Mouse (Mus musculus): Measurements from ENCODE around the gene Smc3. TPM values are rescaled to one million over a fixed set of nuclear protein-coding genes. Genes with fewer than 3 reads are reported as not detected.
A peak's percentile ranks its signal among the peaks of the same experiment; 100 is the strongest.
"Not testable (repeated sequence)": the region's sequence is repeated elsewhere in the genome, so short reads cannot be mapped to it uniquely, and the experiment has no call there.

The Smc3 gene
- polyA plus RNA-seq, 1 experiment from 2014 or later: 45.0 TPM

DNA sequence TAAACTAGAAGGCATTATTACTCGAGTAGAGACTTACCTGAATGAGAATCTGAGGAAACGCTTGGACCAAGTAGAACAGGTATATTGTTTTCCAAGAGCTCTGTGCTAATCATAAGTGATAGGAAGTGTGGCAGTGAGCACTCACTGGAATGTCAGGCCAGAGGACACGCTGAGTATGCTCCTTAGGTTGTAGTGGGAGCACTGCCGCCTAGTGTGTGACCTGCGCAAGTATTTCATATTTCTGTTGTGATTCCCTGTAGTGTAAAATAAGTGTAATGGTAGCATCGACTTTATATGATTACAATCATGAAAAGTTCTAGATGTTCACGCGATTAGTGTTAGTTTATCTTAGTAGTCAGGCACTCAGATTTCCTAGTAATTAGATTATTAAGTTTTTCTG lies 38.5 kb downstream of the Smc3 start:
- 87% methylated on average over 8 of the region's 8 CpGs for WGBS (ENCODE audit: insufficient replicate concordance)
- H3K4me3 ChIP-seq (replicated peaks): no peak overlapping the region
- no peak overlapping the region for H3K27ac ChIP-seq
- no peak overlapping the region for H3K4me2 ChIP-seq
- DNase-seq: no peak
- no peaks in the 10 kb centered on the region for H3K27me3 ChIP-seq
- no peaks in the 10 kb centered on the region for H3K4me1 ChIP-seq (replicated peaks)
- H3K9me3 ChIP-seq (replicated peaks): no peaks in the 10 kb centered on the region
- no peak for ATAC-seq (ENCODE audit: low read depth)
- peaks cover 84% of the 10 kb centered on the region for H3K36me3 ChIP-seq
- no peak overlapping the region for H3K9ac ChIP-seq

DNA sequence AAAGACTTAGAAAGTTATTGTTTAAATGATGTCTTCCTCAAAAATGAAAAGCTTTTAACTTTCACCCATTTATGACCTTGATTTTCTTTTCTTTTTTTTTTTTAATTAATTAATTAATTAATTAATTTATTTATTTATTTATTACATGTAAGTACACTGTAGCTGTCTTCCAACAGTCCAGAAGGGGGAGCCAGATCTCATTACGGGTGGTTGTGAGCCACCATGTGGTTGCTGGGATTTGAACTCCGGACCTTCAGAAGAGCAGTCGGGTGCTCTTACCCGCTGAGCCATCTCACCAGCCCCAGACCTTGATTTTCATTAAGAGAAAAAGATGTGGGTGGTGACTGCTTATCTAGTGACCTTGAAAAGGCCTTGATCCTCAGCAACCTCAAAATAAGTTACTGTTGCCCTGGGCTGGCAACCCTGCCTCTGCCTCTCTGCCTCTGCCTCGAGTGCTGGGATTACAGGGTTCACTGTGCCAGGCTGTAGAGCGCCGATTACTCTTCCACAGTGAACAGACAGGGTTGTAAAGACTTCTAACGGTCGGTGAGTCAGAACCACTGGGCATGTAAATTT lies 43.9 kb downstream of the Smc3 start:
- Histone ChIP-seq H3K4me2 (no peak overlapping the region), H3K4me1 (replicated peaks) (no peaks in the 10 kb centered on the region; the same call in 1 of the 2 replicates), H3K9me3 (replicated peaks) (no peaks in the 10 kb centered on the region), H3K36me3 (peaks cover 82% of the 10 kb centered on the region), H3K9ac (no peak overlapping the region), H3K27ac (no peak overlapping the region), H3K27me3 (no peaks in the 10 kb centered on the region), H3K4me3 (replicated peaks) (no peak overlapping the region)
- ATAC-seq (ENCODE audit: low read depth) (no peak), DNase-seq (no peak)
- 86% methylated on average over 9 of the region's 9 CpGs for WGBS (ENCODE audit: insufficient replicate concordance)

DNA sequence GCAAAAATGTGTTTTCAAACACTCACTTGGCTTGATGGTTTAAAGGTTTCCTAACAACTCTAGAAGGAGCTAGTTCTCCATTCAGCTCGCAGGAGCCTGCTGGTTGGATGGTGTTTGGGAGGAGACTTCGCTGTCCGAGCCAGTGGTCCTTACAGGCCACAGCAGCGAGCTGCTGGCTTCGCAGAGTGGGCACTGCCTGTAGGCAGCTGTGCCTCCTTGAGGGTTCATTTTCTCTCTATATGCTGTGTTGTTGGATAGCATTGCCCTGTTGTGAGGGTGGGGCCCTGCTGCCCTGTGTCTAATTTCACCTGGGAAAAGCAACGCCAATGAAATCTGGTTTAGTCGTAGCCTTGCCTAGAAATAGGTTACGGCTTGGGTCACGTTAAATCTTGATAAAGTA lies 47.1 kb downstream of the Smc3 start:
- H3K36me3 ChIP-seq: peaks cover 59% of the 10 kb centered on the region
- H3K4me3 ChIP-seq (replicated peaks): no peak overlapping the region
- H3K9me3 ChIP-seq (replicated peaks): no peaks in the 10 kb centered on the region
- H3K27me3 ChIP-seq: no peaks in the 10 kb centered on the region
- 86% methylated on average over 9 of the region's 9 CpGs for WGBS (ENCODE audit: insufficient replicate concordance)
- DNase-seq: no peak
- no peak overlapping the region for H3K9ac ChIP-seq
- H3K4me1 ChIP-seq (replicated peaks): peaks cover 9% of the 10 kb centered on the region
- ATAC-seq (ENCODE audit: low read depth): no peak
- no peak overlapping the region for H3K4me2 ChIP-seq
- no peak overlapping the region for H3K27ac ChIP-seq

DNA sequence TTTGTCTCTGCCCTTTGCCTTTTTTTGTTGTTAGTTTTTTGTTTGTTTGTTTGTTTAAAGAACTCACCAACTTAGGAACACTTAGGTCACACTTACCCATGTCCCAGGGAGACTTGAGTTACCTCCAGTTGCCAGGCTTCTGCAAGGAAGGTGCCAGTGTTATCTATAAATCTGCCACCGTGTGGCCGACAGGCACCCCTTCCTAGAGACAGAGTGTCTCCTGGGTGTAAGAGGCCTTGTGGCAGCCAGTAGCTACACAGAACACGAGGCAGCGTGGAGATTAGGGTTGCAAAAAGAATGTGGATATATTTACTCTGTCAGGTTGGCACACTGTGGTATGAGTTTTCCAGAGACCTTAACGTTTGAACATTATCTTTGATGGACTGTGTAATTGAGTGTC lies 47.9 kb downstream of the Smc3 start:
- H3K36me3 ChIP-seq: peaks cover 54% of the 10 kb centered on the region
- H3K4me1 ChIP-seq (replicated peaks): peaks cover 9% of the 10 kb centered on the region
- no peak overlapping the region for H3K27ac ChIP-seq
- H3K27me3 ChIP-seq: no peaks in the 10 kb centered on the region
- WGBS (ENCODE audit: insufficient replicate concordance): 40% methylated on average over 5 of the region's 5 CpGs
- DNase-seq (no peak), ATAC-seq (ENCODE audit: low read depth) (0 out of 2 replicates have a peak, but pooled peaks have one; percentile 26)
- no peak overlapping the region for H3K4me2 ChIP-seq
- no peaks in the 10 kb centered on the region for H3K9me3 ChIP-seq (replicated peaks)
- no peak overlapping the region for H3K4me3 ChIP-seq (replicated peaks)
- H3K9ac ChIP-seq: no peak overlapping the region

DNA sequence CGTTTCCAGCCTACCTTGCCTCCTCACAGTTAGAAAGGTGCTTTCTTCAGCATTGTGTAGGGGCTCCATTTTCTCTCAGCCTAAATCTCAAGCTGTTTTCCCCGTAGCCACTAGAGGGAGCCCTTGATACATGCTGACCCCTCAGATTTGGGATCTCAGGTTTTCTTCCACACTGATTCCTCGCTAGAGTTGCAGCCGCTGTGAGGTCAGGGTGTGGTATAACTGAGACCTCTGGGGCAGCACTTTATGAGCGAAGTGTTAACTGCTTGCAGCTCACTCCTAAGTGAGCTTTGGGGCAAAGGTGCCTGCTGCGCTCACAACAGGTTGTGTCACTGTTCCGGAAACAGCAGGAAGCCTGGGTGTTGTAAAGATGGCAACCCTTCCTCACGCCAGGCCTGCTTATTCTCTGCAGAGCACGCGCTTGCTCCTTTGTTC lies 48.6 kb downstream of the Smc3 start:
- Histone ChIP-seq H3K4me1 (replicated peaks) (peaks cover 9% of the 10 kb centered on the region), H3K9ac (no peak overlapping the region), H3K27ac (no peak overlapping the region), H3K27me3 (no peaks in the 10 kb centered on the region), H3K36me3 (peaks cover 47% of the 10 kb centered on the region), H3K4me3 (replicated peaks) (no peak overlapping the region), H3K4me2 (no peak overlapping the region), H3K9me3 (replicated peaks) (no peaks in the 10 kb centered on the region)
- ATAC-seq (ENCODE audit: low read depth): peak; percentile 19
- DNase-seq: peak; percentile 46
- 44% methylated on average over 10 of the region's 10 CpGs for WGBS (ENCODE audit: insufficient replicate concordance)

DNA sequence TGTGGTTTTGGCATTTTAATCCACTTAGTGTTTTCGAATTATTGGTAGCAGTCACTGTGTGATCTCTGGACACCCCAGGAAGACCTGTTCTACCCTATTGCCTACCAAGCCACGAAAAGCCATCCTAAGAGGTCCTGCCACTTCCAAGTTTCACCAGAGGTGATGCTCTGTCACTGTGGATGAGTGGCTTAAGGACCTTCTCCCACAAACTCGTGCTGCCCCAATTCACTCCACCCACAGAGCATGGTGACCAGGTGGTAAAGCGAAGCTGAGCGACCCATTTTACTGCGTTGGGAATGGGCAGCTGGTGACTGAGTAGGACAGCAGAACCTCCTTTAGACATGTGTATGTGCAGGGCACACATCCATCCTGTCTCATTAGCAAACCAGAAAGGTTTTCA lies 49.2 kb downstream of the Smc3 start:
- DNase-seq (no peak), ATAC-seq (ENCODE audit: low read depth) (no peak)
- no peak overlapping the region; the same call in 1 of the 2 replicates for H3K27ac ChIP-seq
- no peaks in the 10 kb centered on the region for H3K9me3 ChIP-seq (replicated peaks)
- H3K36me3 ChIP-seq: peaks cover 43% of the 10 kb centered on the region
- 79% methylated on average over 6 of the region's 6 CpGs for WGBS (ENCODE audit: insufficient replicate concordance)
- H3K9ac ChIP-seq: no peak overlapping the region
- H3K4me3 ChIP-seq (replicated peaks): no peak overlapping the region
- H3K4me2 ChIP-seq: no peak overlapping the region
- H3K27me3 ChIP-seq: no peaks in the 10 kb centered on the region
- peaks cover 9% of the 10 kb centered on the region for H3K4me1 ChIP-seq (replicated peaks)

DNA sequence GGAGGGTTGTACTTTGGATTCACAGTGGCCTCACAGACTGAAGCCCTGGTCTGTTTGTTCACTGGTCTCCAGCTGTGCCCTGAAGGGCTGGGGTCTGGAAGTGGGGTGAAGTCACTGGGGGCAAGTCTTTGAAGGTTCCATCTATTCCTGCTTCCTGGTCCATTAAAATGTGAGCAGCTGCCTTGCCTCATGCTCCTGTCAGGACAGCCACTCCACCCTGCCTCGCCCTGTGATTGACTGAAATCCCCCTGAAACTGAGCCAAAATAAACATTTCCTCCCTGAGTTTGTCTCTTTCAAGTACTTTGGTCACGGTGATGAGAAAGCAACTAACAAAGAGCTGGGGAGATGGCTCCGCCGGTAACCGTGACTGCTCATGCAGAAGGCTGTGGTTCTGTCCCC lies 49.6 kb downstream of the Smc3 start:
- Histone ChIP-seq H3K4me1 (replicated peaks) (peaks cover 9% of the 10 kb centered on the region), H3K27me3 (no peaks in the 10 kb centered on the region), H3K27ac (no peak overlapping the region; the same call in 1 of the 2 replicates), H3K4me2 (no peak overlapping the region), H3K4me3 (replicated peaks) (no peak overlapping the region), H3K9ac (no peak overlapping the region), H3K36me3 (peaks cover 40% of the 10 kb centered on the region), H3K9me3 (replicated peaks) (no peaks in the 10 kb centered on the region)
- 80% methylated on average over 5 of the region's 5 CpGs for WGBS (ENCODE audit: insufficient replicate concordance)
- ATAC-seq (ENCODE audit: low read depth) (peak; percentile 23), DNase-seq (no peak)

DNA sequence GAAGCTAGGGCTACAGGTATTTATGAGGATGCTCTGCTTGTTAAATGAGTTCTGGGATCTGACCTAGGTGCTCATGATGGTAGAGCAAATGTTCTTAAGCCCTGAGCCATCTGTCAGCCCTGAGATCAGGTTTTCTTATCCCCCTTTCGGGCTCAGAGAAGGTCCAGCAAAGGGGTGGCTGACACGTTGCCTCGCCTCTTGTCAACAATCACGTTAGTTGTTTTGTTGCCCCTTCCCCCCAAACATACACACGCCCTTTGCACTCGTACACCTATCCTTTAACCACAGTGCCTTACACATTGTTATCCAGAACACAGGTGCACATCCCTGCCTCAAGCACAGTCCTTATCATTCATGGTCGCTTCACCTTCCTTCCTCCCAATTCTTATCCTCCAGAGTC lies 50.7 kb downstream of the Smc3 start:
- no peak overlapping the region for H3K9ac ChIP-seq
- no peak for DNase-seq
- no peaks in the 10 kb centered on the region for H3K9me3 ChIP-seq (replicated peaks)
- H3K4me3 ChIP-seq (replicated peaks): no peak overlapping the region
- H3K27me3 ChIP-seq: no peaks in the 10 kb centered on the region
- H3K36me3 ChIP-seq: peaks cover 31% of the 10 kb centered on the region
- H3K4me1 ChIP-seq (replicated peaks): peaks cover 9% of the 10 kb centered on the region
- H3K27ac ChIP-seq: no peak overlapping the region
- 58% methylated on average over 7 of the region's 7 CpGs for WGBS (ENCODE audit: insufficient replicate concordance)
- ATAC-seq (ENCODE audit: low read depth): no peak
- no peak overlapping the region for H3K4me2 ChIP-seq

DNA sequence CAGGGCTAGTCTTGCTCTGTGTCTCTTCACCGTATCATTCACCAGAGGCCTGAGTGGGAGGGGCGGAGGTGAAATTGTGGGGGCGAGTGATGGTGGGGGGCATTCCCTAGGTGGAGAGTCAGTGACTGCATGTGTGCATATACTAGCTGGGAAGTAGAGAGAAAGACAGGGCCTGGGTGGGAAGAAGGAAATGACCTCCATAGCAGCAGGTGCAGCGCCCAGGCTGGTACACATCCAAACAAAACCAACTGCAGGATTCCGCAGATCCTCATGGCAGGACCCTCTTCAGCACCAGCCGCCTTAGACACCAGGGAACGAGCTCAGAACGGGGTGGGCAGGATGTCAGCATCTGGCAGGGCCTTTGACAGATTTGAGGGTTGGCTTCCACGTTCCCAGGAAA lies 52.1 kb downstream of the Smc3 start:
- Histone ChIP-seq H3K36me3 (peaks cover 17% of the 10 kb centered on the region), H3K4me2 (no peak overlapping the region), H3K27ac (no peak overlapping the region), H3K4me3 (replicated peaks) (no peak overlapping the region), H3K9me3 (replicated peaks) (no peaks in the 10 kb centered on the region), H3K4me1 (replicated peaks) (peaks cover 9% of the 10 kb centered on the region), H3K27me3 (no peaks in the 10 kb centered on the region), H3K9ac (no peak overlapping the region)
- no peak for DNase-seq
- WGBS (ENCODE audit: insufficient replicate concordance): 72% methylated on average over 9 of the region's 9 CpGs
- no peak for ATAC-seq (ENCODE audit: low read depth)

DNA sequence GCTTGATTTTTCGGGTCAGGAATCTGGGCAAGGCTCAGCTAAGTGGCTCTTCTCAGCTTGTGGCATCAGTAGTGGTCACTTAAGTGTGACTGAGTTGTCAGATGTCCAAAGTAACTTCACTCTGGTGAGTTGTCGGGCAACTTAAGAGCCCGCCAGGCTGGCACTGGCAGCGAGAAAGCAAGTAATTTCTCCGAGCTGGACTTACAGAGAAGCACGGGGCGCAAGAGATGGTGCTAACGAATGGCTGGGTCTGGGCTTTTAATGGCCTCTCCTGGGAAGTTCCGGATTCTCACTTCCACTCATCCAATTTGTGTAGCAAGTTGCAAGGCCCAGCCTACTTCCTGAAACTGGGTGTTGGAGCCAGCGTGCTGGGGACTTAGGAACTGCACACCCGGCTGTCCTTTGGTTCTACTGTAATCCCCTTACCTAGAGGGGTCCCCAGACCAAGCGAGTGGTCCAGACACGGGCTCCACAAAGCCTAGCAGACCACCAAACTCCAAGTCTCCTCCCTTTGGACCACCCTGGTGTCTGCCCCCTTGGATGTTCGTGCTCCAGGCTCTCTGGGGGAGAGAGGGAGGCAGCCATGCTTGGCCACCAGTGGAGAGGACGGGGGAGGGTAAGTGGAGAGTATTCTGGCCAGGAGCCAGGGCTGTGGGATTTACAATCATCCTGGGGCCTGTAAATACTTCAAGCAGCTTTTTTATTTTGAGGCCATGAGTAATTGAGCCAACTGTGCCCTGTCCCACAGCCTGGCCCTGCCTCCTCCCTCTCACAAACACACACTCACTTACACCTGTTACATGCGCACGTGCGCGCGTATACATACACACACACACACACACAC lies 53.6 kb downstream of the Smc3 start:
- no peak overlapping the region for H3K4me3 ChIP-seq (replicated peaks)
- no peak for ATAC-seq (ENCODE audit: low read depth)
- peaks cover 9% of the 10 kb centered on the region for H3K4me1 ChIP-seq (replicated peaks)
- no peak overlapping the region for H3K9ac ChIP-seq
- 63% methylated on average over 20 of the region's 20 CpGs for WGBS (ENCODE audit: insufficient replicate concordance)
- no peaks in the 10 kb centered on the region for H3K9me3 ChIP-seq (replicated peaks)
- DNase-seq: no peak
- peaks cover 9% of the 10 kb centered on the region for H3K36me3 ChIP-seq
- H3K4me2 ChIP-seq: no peak overlapping the region
- H3K27me3 ChIP-seq: 0 out of 2 replicates have a peak, but pooled peaks cover 6% of the 10 kb centered on the region
- no peak overlapping the region for H3K27ac ChIP-seq

DNA sequence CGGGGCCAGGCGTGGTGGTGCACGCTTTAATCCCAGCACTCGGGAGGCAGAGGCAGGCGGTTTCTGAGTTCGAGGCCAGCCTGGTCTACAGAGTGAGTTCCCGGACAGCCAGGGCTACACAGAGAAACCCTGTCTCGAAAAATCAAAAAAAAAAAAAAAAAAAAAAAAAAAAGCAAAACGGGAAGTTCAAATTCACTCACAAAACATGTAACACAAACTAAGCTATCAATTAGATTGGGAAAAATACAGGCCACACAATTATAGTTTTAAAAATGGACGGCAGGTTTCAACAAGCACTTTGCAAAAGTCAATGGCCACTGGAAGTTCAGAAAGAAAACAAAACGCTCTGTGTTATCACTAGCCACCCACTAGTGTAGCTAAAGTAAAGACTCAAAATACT lies 56.2 kb downstream of the Smc3 start:
- H3K36me3 ChIP-seq; H3K4me1 ChIP-seq (replicated peaks); H3K27ac ChIP-seq; DNase-seq; H3K4me2 ChIP-seq; H3K27me3 ChIP-seq; H3K4me3 ChIP-seq (replicated peaks); ATAC-seq (ENCODE audit: low read depth); H3K9ac ChIP-seq; H3K9me3 ChIP-seq (replicated peaks): not testable (repeated sequence)
- 61% methylated on average over 11 of the region's 11 CpGs for WGBS (ENCODE audit: insufficient replicate concordance)

DNA sequence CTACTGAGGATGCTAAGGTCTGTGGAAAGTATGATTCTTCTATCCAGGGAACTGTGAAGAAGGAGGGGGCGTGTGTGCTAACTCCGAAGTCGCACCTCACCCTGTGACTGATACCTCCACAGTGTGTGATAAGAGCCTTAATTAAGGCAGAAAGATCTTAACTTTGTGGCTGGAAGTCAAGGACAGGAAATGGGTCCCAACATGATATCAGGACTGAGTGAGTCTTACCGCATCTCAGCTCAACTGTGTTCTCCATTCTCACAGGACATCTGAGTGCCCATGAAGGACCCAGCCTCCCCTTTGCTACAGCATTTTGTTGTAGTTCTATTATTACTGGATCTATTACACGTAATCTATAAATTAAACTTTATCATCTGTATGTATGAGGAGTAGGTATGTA lies 57.2 kb downstream of the Smc3 start:
- Histone ChIP-seq H3K27ac (no peak overlapping the region), H3K36me3 (no peaks in the 10 kb centered on the region), H3K27me3 (0 out of 2 replicates have a peak, but pooled peaks cover 6% of the 10 kb centered on the region), H3K9me3 (replicated peaks) (no peaks in the 10 kb centered on the region), H3K4me1 (replicated peaks) (no peaks in the 10 kb centered on the region), H3K4me2 (no peak overlapping the region), H3K9ac (no peak overlapping the region), H3K4me3 (replicated peaks) (no peak overlapping the region)
- WGBS (ENCODE audit: insufficient replicate concordance): 28% methylated on average over 5 of the region's 5 CpGs
- no peak for ATAC-seq (ENCODE audit: low read depth)
- DNase-seq: no peak
